Mouse (Mus musculus) liver, adult (tissue): ENCODE results near the gene Cyb5r3.

Experiments used
- GATA4 ChIP-seq: IDR thresholded peaks from 2 replicates; pipeline ENCODE4 v1.6.1; 2014; ENCODE audit warnings: mild to moderate bottlenecking, low read length; ENCODE audit not compliant: insufficient replicate concordance

Cyb5r3 gene

DNA sequence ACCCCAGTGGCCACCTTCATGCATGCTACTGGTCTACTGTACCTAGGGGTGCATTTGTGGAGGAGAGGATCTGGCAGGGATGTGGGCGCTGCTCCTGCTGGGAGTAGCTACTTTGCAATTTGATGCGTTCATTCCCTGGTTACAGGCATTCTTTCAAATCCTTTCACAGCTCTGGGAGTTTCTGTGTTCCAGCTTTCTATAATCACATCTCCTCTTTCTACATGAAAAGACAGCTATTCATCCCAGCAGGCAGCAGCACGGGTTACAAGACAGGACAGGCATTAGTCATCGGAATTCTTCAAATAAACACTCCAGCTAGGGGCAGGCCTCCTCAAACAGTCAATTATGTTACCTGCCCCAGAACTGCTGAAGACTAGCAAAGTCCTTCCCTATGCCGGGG lies 29.5 kb downstream of the Cyb5r3 start:
- TF ChIP-seq GATA4 = no peak

DNA sequence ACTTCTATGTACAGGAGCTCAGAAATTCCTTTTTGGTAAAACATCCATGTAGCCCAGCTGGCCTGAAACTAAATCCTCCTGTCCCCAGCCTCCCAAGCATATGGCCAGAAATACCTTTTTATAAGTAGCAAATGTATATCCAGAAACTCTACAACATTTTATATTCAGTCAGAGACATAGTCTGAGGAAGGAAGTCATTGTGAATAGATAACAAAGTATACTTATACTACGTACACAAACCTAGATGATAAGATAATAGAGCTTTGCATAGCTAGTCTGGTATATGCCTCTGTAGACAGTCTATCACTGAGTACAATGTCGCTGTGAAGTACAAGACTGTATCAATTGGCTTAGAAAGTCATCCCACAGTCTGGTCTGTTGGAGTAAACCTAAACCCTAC lies 36.7 kb downstream of the Cyb5r3 start:
- TF ChIP-seq GATA4 = no peak

DNA sequence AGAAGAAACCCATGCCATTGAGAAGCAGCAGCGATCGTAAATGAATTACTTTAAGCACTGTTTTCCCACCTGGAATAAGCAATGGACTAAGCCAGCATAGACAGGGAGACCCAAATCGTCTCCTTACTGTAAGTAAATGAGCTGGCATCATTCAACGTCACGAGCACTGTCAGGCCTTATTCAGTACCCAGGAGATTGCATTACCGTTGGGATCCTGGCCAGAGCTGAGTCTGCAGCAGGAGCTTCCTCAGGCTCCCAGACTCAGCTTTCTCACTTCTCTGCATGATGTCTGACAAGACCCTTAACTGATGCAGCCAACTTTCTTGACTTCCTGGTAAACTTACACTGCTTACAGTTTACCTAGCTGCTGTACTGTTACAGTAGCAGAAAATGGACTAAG lies 37.7 kb downstream of the Cyb5r3 start:
- no peak for TF ChIP-seq GATA4

DNA sequence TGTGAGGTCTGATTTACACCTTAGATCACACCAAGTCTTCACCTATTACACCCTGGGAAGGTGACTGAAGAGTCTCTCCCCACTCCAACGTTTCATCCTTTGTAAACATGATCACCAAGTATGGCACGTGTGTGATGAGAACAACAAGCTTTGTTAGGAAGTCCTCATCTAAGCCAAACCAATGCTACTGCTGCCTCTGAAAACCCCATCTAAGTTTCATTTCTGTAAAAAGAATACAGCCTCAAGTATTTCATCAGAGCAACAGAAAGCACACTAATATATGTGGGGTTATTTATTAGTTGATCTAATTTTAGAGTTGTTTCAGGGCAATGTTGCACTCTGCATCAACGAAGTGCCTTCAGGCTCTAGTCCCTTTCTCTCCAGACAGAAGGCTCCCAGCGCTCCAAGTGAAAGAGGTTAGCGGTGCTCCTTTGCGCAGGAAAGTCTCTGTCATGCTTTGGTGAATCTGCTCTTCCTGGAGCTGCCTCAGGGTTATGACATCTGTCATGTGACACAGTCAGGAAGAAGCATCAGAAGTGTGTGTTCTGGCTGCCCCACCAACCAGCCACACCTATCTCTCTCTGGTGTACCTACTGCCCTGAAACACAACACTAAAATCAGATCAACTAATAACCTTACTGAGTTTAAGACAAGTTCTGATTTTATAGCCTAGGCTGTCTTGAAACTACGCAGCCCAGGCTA lies 42.7 kb downstream of the Cyb5r3 start:
- TF ChIP-seq GATA4 = no peak

DNA sequence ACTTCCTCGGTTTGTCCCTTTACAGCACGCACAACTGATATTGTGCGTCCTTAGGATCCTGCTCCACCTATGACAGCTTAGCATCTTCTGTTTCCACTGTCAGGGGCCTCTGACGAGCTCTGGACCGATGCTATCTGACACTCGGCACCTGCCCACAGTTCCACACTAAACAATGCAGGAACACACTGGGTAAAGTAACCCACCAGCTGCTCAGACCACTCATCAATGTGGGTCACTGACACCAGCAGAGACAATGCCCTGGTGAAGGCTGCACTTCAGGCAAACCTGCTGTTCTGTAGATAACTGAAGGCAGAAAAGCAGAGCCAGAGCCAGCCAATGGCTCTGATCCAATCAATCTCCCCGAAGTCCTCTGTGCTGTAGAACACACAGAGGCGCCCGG lies 45.8 kb downstream of the Cyb5r3 start:
- TF ChIP-seq GATA4 = no peak

DNA sequence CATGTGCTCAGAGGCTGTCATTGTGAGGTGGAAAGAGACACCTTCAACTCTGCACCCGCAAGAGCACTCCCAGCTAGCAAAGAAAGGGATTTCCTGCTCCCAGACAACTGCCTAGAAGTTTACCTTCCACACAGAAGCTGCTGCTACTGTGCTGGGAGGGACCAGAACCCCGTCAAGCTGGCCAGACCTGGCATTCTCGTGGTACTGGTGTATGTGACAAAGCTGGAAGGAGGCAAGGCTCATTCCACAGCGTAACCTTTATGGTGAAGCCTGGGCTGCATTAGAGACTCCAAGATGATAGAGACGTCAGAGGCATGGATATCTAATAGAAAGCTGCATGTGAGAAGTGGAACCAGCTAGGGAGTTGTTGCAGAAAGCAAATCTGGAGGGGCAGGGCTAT lies 47.8 kb downstream of the Cyb5r3 start:
- no peak for TF ChIP-seq GATA4

DNA sequence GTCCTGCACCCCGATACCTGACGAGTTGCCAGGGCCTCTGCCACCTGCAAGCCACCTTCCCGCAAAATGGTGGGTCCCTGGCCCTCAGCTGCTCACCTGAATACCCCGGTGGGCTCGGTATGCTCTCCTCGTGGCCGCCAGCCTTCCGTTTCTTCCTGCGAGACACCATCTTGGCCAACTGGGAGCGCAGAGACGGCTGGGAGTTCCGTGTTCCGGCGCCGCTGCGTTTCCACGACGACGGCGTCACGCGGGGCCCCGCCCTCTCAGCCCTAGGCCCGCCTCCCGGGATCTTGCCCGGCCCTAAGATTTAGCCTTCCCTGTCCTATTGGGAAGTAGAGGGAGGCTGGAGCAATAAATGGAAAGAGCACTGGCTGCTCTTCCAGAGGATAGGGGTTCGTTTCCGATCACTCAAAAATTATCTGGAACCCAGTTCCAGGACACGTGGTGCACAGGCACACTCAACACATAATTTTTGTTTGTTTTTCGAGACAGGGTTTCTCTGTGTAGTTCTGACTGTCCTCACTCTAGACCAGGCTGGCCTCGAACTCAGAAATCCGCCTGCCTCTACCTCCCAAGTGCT lies 49.7 kb downstream of the Cyb5r3 start, which contains the start of gene Rrp7a:
Gene Rrp7a (minus strand): TSS at position 236 of the 580 bp plus-strand sequence.
- no peak for TF ChIP-seq GATA4

DNA sequence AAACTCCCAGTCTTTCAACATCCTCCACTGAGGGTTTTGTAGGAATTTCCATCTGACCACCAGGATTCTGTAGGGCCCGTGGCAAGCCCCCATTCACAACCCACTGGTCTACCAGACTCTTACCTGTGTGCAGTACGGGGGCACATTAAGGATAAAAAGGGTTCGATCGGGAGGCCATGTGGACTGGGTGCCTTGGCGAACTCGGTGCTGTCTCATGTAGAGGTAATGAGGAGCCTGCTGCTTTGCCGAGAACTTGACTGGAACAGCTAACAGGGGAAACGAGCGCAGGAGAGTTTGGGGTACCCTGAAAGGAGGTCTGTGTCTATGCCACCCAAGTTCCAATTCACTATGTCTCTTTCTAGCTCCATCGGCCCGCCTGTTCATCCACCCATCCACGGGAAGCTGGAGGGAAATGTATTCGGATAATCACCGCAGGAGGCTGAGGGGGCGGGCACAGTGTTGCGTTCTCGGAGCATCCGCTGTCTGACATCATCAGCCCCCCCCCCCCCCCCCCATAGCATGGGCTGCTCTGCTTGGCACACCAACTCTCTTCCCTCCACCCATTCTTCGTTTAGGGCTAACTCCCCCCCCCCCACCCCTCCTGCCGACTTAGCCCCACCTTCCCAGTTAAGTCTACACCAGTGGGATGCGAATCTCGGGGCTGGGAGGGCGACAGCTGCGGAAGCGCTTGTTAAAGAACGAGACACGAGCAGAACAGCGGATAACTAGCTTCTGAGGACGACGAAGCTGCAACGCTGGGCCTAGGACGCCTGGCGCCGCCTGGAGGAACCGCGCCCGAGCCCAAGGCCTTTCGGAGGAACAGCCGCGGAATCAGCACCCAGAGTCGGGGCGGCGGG lies 50.5 kb downstream of the Cyb5r3 start:
- TF ChIP-seq GATA4 = no peak

DNA sequence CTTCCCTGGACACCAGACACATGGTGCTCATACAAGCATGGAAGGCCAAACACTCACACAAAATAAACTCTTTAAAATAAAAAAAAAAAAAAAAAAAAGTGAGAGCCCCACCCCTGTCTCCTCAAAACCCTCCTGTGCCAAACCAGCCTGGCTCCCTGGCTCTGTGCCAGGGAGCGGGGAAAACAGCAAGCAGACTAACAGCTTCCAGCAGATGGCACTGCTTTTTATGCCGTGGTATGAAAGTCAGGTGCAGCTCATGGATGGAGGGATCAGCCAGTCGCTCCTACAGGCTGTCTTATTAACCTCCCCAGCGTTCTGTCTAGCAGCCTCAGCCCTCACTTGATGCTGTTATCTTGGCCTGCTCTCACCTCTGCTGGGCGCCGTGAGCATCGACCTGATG lies 54.0 kb downstream of the Cyb5r3 start:
- no peak for TF ChIP-seq GATA4

DNA sequence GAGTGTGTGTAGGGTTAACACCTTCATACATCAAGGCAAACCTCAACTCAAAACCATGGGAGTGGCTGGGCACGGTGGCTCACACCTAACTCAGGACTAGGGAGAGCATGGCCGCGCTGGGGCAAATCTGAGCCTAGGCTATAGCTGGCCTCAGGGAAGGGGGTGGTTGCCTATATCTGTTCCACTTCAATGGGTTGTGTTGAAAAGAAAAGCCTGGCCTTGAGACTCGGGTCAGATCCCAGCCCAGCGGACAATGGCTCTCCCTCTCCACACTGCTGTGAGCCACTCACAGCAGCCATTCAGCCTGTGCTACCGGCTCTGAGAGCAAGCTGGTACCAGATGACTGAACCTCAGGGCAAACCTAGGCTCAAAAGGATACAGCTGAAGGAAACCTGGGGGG lies 57.3 kb downstream of the Cyb5r3 start:
- no peak for TF ChIP-seq GATA4

DNA sequence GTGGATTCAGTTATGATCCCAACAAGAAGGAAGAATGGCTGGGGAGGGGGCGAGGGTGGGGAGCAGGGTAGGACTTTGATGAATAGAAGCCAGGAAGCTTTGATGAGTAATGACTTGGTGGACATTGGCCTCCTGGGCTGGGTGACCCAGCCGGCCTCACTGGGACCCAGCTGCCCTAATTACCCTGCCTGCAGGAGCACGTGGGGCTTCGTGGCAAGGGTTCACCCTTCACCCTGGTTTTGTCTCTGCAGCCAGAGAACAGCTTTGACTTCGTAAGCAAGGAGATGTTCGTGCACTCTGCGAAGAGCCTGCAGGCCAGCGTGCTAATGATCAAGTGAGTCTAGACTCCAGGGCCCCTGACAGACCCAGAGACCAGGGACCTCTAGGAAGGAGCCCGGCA lies 58.3 kb downstream of the Cyb5r3 start:
- TF ChIP-seq GATA4 = no peak

DNA sequence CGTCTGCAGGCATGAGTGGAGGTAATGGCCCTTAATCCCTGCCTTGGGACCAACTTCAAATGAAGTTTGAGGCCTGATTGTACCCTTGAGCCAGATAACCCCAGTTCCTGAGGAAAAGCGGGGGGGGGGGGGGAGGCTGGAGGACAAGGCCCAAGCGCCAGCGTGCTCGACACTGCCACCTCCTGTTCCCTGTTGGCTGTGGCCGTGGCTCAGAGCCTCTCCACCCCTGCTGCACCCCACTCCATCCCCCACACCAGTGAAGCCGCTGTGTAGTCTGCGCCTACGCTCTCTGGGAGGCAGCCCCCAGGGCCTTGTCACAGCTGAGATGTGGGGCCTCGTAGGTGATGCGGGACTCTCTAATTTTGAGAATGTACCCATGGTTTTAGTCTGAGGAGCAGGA lies 59.5 kb downstream of the Cyb5r3 start:
- peak; percentile 75; the same call in 1 of the 2 replicates for TF ChIP-seq GATA4

DNA sequence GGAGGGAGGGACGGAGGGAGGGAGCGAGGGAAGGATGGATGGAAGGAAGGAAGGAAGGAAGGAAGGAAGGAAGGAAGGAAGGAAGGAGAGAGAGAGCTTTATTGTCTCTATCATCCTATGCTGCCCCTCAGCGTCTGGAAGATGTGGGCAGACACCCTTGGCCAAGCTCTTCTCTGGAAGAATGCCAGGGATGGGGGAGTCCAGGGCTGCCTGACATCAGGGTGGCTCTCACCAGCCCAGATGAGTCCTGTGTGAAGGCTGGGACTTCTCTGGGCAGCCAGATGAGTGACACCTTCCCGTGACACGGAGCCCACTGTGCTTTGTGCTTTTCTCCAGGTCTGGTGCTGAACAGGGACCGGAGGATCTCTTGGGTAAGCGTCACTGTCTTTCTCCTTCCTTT lies 60.5 kb downstream of the Cyb5r3 start:
- no peak for TF ChIP-seq GATA4

DNA sequence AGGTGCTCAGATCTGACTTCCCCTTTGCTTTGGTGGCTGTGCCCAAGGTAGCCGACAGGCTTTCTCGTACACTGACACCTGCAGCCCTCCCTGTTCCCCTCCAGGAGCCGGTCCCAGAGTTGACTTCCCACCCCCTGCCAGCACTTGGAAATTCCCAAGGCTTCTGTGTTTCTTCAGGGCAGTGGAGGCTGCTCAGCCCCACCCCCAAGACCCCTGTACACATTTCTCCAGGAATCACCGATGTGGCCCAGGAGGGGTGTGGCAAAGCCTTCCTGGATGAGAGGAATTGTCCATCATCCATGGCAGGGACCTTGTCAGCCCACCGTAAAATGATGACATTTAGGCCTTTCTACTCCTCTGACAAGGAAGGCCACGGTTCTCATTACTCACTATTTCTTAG lies 61.1 kb downstream of the Cyb5r3 start:
- no peak for TF ChIP-seq GATA4

DNA sequence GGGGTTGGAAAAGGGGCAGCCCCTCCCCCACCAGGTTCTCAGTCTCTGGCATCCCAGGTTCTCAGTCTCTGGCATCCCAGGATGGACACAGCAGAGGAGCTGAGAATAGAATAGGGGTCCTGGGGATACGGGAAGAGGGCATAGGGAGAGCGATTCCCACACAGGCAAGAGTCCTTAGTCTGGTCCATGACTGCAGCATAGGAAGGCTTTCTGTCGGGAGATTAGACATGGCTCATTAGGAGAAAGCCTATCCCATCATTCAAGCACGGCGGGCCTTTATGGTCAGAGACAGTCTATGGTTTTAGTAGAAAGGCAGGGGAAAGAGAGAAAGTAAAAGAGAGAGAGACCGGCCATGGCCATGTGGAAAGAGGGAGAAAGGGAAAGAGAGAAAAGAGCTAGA lies 64.6 kb downstream of the Cyb5r3 start:
- TF ChIP-seq GATA4 = no peak

DNA sequence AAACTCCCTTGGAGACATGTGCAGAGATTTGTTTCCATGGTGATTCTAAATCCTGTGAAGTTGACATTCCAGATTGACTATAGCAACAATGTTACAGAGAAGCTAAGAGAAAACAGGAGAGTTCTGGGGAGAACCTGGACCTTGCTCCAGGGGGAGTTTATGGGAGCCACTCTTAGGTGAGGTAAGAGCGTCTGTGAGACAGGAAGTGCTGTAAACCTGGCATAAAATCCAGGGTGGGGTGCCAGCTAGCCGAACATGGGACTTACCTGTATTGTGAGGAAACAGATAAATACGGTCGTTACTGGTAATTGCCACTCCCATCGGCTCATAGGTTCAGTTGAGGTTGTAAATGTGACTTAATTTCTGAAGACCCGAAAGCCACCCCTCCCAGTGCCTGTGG lies 66.0 kb downstream of the Cyb5r3 start:
- TF ChIP-seq GATA4 = no peak
